Mouse (Mus musculus) heart, adult 2 months (tissue): ENCODE results near the gene Gm20388. TPM values are rescaled to one million over a fixed set of nuclear protein-coding genes. Genes with fewer than 3 reads are reported as not detected.
A peak's percentile ranks its signal among the peaks of the same experiment; 100 is the strongest.

Experiments used
- DNase-seq, 2 experiments: peaks; one replicate each; pipeline ENCODE4 v3.0.0; 2021
- H3K27ac ChIP-seq: fragments of 200-600 bp; 2 replicates; pipeline ENCODE4 v1.8.1; 2022
- H3K27me3 ChIP-seq: fragments of 200-500 bp; 2 replicates; pipeline ENCODE4 v1.6.1; 2012; ENCODE audit warnings: mild to moderate bottlenecking, low read length, inconsistent platforms, mixed read lengths; ENCODE audit not compliant: control insufficient read depth, insufficient read depth
- H3K36me3 ChIP-seq: fragments of 200-500 bp; 2 replicates; pipeline ENCODE4 v1.6.1; 2012; ENCODE audit warnings: low read length, inconsistent platforms; ENCODE audit not compliant: control insufficient read depth, insufficient read depth
- H3K4me1 ChIP-seq: fragments of 200-500 bp; 2 replicates; pipeline ENCODE4 v1.6.1; 2011; ENCODE audit warnings: low read length; ENCODE audit not compliant: control insufficient read depth, insufficient read depth
- H3K4me3 ChIP-seq: fragments of 200-600 bp; 2 replicates; pipeline ENCODE4 v1.8.1; 2022
- H3K79me2 ChIP-seq: fragments of 200-500 bp; replicated peaks from 2 replicates; pipeline ENCODE4 v1.6.1; 2012; ENCODE audit warnings: mild to moderate bottlenecking, inconsistent platforms, low read length, moderate library complexity, mixed read lengths; ENCODE audit not compliant: control insufficient read depth, insufficient read depth
- H3K9ac ChIP-seq: fragments of 200-500 bp; 2 replicates; pipeline ENCODE4 v1.6.1; 2012; ENCODE audit warnings: low read depth, mild to moderate bottlenecking, control low read depth, inconsistent platforms, low read length, mixed read lengths
- CTCF ChIP-seq: fragments of 200-600 bp; IDR thresholded peaks from 2 replicates; pipeline ENCODE4 v1.8.1; 2022; ENCODE audit warnings: antibody characterized with exemption, mild to moderate bottlenecking, moderate library complexity
- EP300 ChIP-seq: fragments of 200-500 bp; IDR thresholded peaks from 2 replicates; pipeline ENCODE4 v1.6.1; 2011; ENCODE audit warnings: low read depth, low read length, control low read depth; ENCODE audit not compliant: insufficient read depth
- POLR2A ChIP-seq: fragments of 200-500 bp; IDR thresholded peaks from 2 replicates; pipeline ENCODE4 v1.6.1; 2011; ENCODE audit warnings: mild to moderate bottlenecking, low read depth, low read length, control low read depth; ENCODE audit not compliant: insufficient read depth
- WGBS: fragments of 180-500 bp; shearing (Covaris S2); methylation state at CpG from one replicate; pipeline ENCODE4 v1.1.7; 2018; 5-methylcytosine and 5-hydroxymethylcytosine counted together
- intact Hi-C: fragments of 180-260 bp; cut with DNase I; formaldehyde crosslinking; loops from one replicate; pipeline ENCODE4 v1.15.1; 2025
- polyA plus RNA-seq: library from polyadenylated mRNA; depleted of rRNA; stranded (reverse); fragments of >200 nt; gene quantifications from 2 replicates; pipeline ENCODE4 v1.2.3, GENCODE M21; 2012
- total RNA-seq, 2 experiments: library from RNA; stranded (reverse); gene quantifications; 2 replicates each; pipeline ENCODE4 v1.2.3; 2021

Gm20388 gene
- total and polyA plus RNA-seq, 3 experiments, result 1.8 to 32.3 TPM; not detected in 1

GRCm38 (mm10) chr8:120488636-120489131 is 578.0 kb downstream of the Gm20388 start:
- intact Hi-C loops, result loop anchor here (1.0 to 5.0 kb wide), 4 partner anchors 14 to 301 kb away; no protein-coding TSS in a partner anchor
- Histone ChIP-seq H3K79me2 (0 out of 2 replicates have a peak, but pooled peaks cover 1% of the 10 kb centered on the region), H3K4me3 (peak overlapping the region; percentile 70), H3K4me1 (peaks cover 27% of the 10 kb centered on the region), H3K27ac (peak overlapping the region; percentile 86), H3K9ac (peak overlapping the region; percentile 88), H3K27me3 (no peaks in the 10 kb centered on the region), H3K36me3 (no peaks in the 10 kb centered on the region)
- DNase-seq, result peak; percentile 52 to 69
- TF ChIP-seq EP300 (no peak), CTCF (no peak), POLR2A (no peak)
- WGBS, result under 1% methylated on average over 24 of the region's 25 CpGs

GRCm38 (mm10) chr8:120489142-120489754 is 578.6 kb downstream of the Gm20388 start:
- Histone ChIP-seq H3K4me3 (peak overlapping the region; percentile 70), H3K27me3 (no peaks in the 10 kb centered on the region), H3K36me3 (no peaks in the 10 kb centered on the region), H3K9ac (peak overlapping the region; percentile 88), H3K4me1 (peaks cover 27% of the 10 kb centered on the region), H3K79me2 (0 out of 2 replicates have a peak, but pooled peaks cover 1% of the 10 kb centered on the region), H3K27ac (peak overlapping the region; percentile 86)
- peak; percentile 85 to 89 for DNase-seq
- TF ChIP-seq POLR2A (peak; percentile 26; the same call in 1 of the 2 replicates), CTCF (peak; percentile 24), EP300 (no peak)
- intact Hi-C loops, result loop anchor here (2.0 to 5.0 kb wide), 3 partner anchors 14 to 302 kb away; no protein-coding TSS in a partner anchor
- under 1% methylated on average over 73 of the region's 73 CpGs for WGBS

- TF ChIP-seq EP300 (no peak), CTCF (no peak), POLR2A (no peak)
- intact Hi-C loops, result loop anchor here (2.0 to 5.0 kb wide), 4 partner anchors 15 to 303 kb away; no protein-coding TSS in a partner anchor
- Histone ChIP-seq H3K27ac (peak overlapping the region; percentile 86), H3K27me3 (no peaks in the 10 kb centered on the region), H3K4me1 (peaks cover 25% of the 10 kb centered on the region), H3K36me3 (no peaks in the 10 kb centered on the region), H3K9ac (peak overlapping the region; percentile 88), H3K79me2 (0 out of 2 replicates have a peak, but pooled peaks cover 1% of the 10 kb centered on the region), H3K4me3 (peak overlapping the region; percentile 70)
- WGBS, result 14% methylated on average over 15 of the region's 15 CpGs
- DNase-seq, result no peak
Observed at GRCm38 (mm10) chr8:120489771-120490281, 579.2 kb downstream of the Gm20388 start.

- 0 out of 2 replicates have a peak, but pooled peaks cover 1% of the 10 kb centered on the region for H3K79me2 ChIP-seq
- peak overlapping the region; percentile 70 for H3K4me3 ChIP-seq
- H3K27me3 ChIP-seq, result no peaks in the 10 kb centered on the region
- intact Hi-C loops, result loop anchor here (2.0 kb wide), 1 partner anchor 14 kb away; no protein-coding TSS in a partner anchor
- peaks cover 25% of the 10 kb centered on the region for H3K4me1 ChIP-seq
- no peak for TF ChIP-seq EP300
- no peak for TF ChIP-seq CTCF
- TF ChIP-seq POLR2A, result no peak
- peak overlapping the region; percentile 86 for H3K27ac ChIP-seq
- H3K36me3 ChIP-seq, result no peaks in the 10 kb centered on the region
- peak overlapping the region; percentile 88; the same call in 1 of the 2 replicates for H3K9ac ChIP-seq
- WGBS, result 27% methylated on average over 12 of the region's 12 CpGs
- DNase-seq, result no peak
Observed at GRCm38 (mm10) chr8:120490354-120491141, 579.9 kb downstream of the Gm20388 start.

- 71% methylated on average over 5 of the region's 5 CpGs for WGBS
- no peak for DNase-seq
- no peak overlapping the region for H3K9ac ChIP-seq
- TF ChIP-seq POLR2A (no peak), EP300 (no peak), CTCF (no peak)
- no peaks in the 10 kb centered on the region for H3K36me3 ChIP-seq
- H3K79me2 ChIP-seq, result 0 out of 2 replicates have a peak, but pooled peaks cover 1% of the 10 kb centered on the region
- H3K4me3 ChIP-seq, result no peak overlapping the region
- H3K4me1 ChIP-seq, result peaks cover 27% of the 10 kb centered on the region
- no peaks in the 10 kb centered on the region for H3K27me3 ChIP-seq
- no peak overlapping the region for H3K27ac ChIP-seq
- intact Hi-C loops, result loop anchor here (2.0 kb wide), 1 partner anchor 14 kb away; no protein-coding TSS in a partner anchor
Observed at GRCm38 (mm10) chr8:120491166-120491793, 580.6 kb downstream of the Gm20388 start.
